In genomic region chr7:106745811-106746210, GRCm38 (mm10) we compare ENCODE assay signal across 27 mouse cellular contexts. TPM values are rescaled to one million over a fixed set of nuclear protein-coding genes. Genes with fewer than 3 reads are reported as not detected.
DNase-seq lines count a peak whose midpoint lies in the region; TF ChIP-seq lines count a peak whose summit lies in the region.
"Had no signal": no experiment of that assay in that cellular context is flagged by ENCODE, and none has a peak within 500 bp of the region (broad histone marks: within the 10 kb centered on the region; RNA-seq: fewer than 3 reads in every experiment).

No protein-coding gene starts in this region.

- H3K9ac ChIP-seq in ES-Bruce4 (ENCODE audit: low read depth, poor library complexity, severe bottlenecking) (no peak overlapping the region), ES-E14 (ENCODE audit: insufficient read depth, low read depth, low read length, poor library complexity, severe bottlenecking) (no peak overlapping the region)
- H3K9ac ChIP-seq: embryonic facial prominence, embryonic 12.5 days; forebrain, embryonic 13.5 days; forebrain, embryonic 15.5 days; forebrain, postnatal 0 days had no signal

- H3K27ac ChIP-seq in ES-Bruce4 (ENCODE audit: insufficient read depth, low read length) (0 out of 2 replicates have a peak overlapping the region, but pooled peaks have one; percentile 44), ES-E14 (ENCODE audit: insufficient read depth, low read depth, low read length, poor library complexity, severe bottlenecking) (peak overlapping the region; percentile 40; the same call in 1 of the 2 replicates)
- H3K27ac ChIP-seq: embryonic facial prominence, embryonic 10.5 days; embryonic facial prominence, embryonic 12.5 days; forebrain, embryonic 13.5 days; forebrain, embryonic 15.5 days had no signal

- TF ChIP-seq CTCF in ES-Bruce4 (IDR thresholded peaks at IDR 0.05; ENCODE audit: low read depth, low read length) = no peak

- H3K36me3 ChIP-seq in ES-Bruce4 (ENCODE audit: control insufficient read depth, insufficient read depth, low read length, poor library complexity, severe bottlenecking) (no peaks in the 10 kb centered on the region), ES-E14 (ENCODE audit: control insufficient read depth, insufficient read depth, low read length, poor library complexity, severe bottlenecking) (no peaks in the 10 kb centered on the region)
- H3K36me3 ChIP-seq: embryonic facial prominence, embryonic 10.5 days; embryonic facial prominence, embryonic 12.5 days; forebrain, embryonic 15.5 days had no signal

- DNase-seq in ES-E14 (ENCODE audit: low read depth, low spot score) (peak; percentile 43), ZHBTc4 (ENCODE audit: low read depth, low spot score) (peak; percentile 87)
- DNase-seq in yolk sac, embryonic 10.5 days (ENCODE audit: low spot score) = no peak
- DNase-seq in heart, adult 18-20 months = no peak
- DNase-seq: adrenal gland, adult 2 months; adrenal gland, postnatal 10 days; adrenal gland, postnatal 25 days; B cell, adult 2 months; cerebellum, adult 11 months; cerebellum, adult 2 months; cerebellum, adult 9-10 months; cerebellum, postnatal 10 days; cerebellum, postnatal 25 days; forebrain, postnatal 0 days had no signal

- H3K27me3 ChIP-seq in ES-Bruce4 (ENCODE audit: control insufficient read depth, insufficient read depth, low read length, poor library complexity, severe bottlenecking) = no peaks in the 10 kb centered on the region
- H3K27me3 ChIP-seq: CH12.LX; embryonic facial prominence, embryonic 12.5 days; forebrain, embryonic 13.5 days; forebrain, embryonic 15.5 days had no signal

- H3K4me3 ChIP-seq in ES-Bruce4 (ENCODE audit: low read depth, low read length) (no peak overlapping the region), ES-E14 (ENCODE audit: insufficient read depth in 1 of 2, low read depth in 1 of 2, low read length in 2 of 2, poor library complexity in 1 of 2, severe bottlenecking in 1 of 2) (no peak overlapping the region)
- H3K4me3 ChIP-seq: embryonic facial prominence, embryonic 10.5 days; embryonic facial prominence, embryonic 12.5 days; forebrain, embryonic 13.5 days; forebrain, embryonic 15.5 days had no signal

- H3K9me3 ChIP-seq in ES-Bruce4 (replicated peaks; ENCODE audit: control insufficient read depth, insufficient read depth, low read length, poor library complexity, severe bottlenecking) (peaks cover 2% of the 10 kb centered on the region; the same call in 1 of the 2 replicates), ES-E14 (ENCODE audit: control insufficient read depth, insufficient read depth, low read depth, low read length) (no peaks in the 10 kb centered on the region)
- H3K9me3 ChIP-seq: embryonic facial prominence, embryonic 10.5 days; embryonic facial prominence, embryonic 12.5 days; forebrain, embryonic 13.5 days; forebrain, embryonic 15.5 days had no signal

- in situ Hi-C loops in ES-E14 (cut with MboI; ENCODE audit: low sequenced_read_pairs in 2 of 2, unreplicated experiment in 2 of 2) = no loop called here

- H3K4me1 ChIP-seq in ES-Bruce4 (ENCODE audit: control insufficient read depth, insufficient read depth, low read length) (no peaks in the 10 kb centered on the region), ES-E14 (ENCODE audit: control insufficient read depth in 2 of 2, insufficient read depth in 2 of 2, low read length in 2 of 2, poor library complexity in 1 of 2) (peaks cover 0 to 2% of the 10 kb centered on the region in 2 experiments; a peak in 1 of 4 replicates)
- H3K4me1 ChIP-seq: embryonic facial prominence, embryonic 10.5 days; embryonic facial prominence, embryonic 12.5 days; forebrain, embryonic 13.5 days; forebrain, embryonic 15.5 days had no signal

- TF ChIP-seq POLR2A in ES-Bruce4 (IDR thresholded peaks at IDR 0.05; ENCODE audit: insufficient read depth, low read length) = no peak

- TF ChIP-seq EP300 in ES-Bruce4 (IDR thresholded peaks at IDR 0.05; ENCODE audit: insufficient read depth, low read depth, low read length) = no peak

TF ChIP-seq in ES-E14, 5 proteins besides CTCF, POLR2A, EP300 and RAD21:
- TF ChIP-seq CHD2 (IDR thresholded peaks at IDR 0.05; ENCODE audit: low read depth, low read length) (no peak), MAFK (IDR thresholded peaks at IDR 0.05; ENCODE audit: insufficient read depth, low read depth, low read length) (0 out of 2 replicates have a peak, but pooled peaks have one; percentile 7)

RNA-seq across cellular contexts. Expression of gene Olfr697, which starts 3.6 kb away (rescaled TPM):
- not detected in 2 replicates for polyA plus RNA-seq in ES-Bruce4 (2011; ENCODE audit: insufficient read depth, insufficient read length, low read depth, missing spikeins)
- not detected in 2 replicates for total RNA-seq in ES-E14 (2012; rRNA removed)
- total RNA-seq in heart, adult 18-20 months (2021) = not detected
- total RNA-seq: adrenal gland, adult 2 months; adrenal gland, postnatal 10 days; adrenal gland, postnatal 25 days; adrenal gland, postnatal 4 days; CH12.LX; forebrain, postnatal 0 days; MEL had no signal
- polyA plus RNA-seq: adrenal gland, adult 2 months; brain, embryonic 14.5 days; CD4-positive, CD25-positive, alpha-beta regulatory T cell, adult 4 months; cerebellum, adult 2 months; cortical plate, adult 2 months; embryonic facial prominence, embryonic 10.5 days; embryonic facial prominence, embryonic 12.5 days; embryonic facial prominence, embryonic 14.5 days; forebrain, embryonic 11.5 days; forebrain, embryonic 13.5 days; forebrain, embryonic 15.5 days; forebrain, postnatal 0 days had no signal

RNA-seq across cellular contexts. Expression of gene Olfr698, which starts 9.4 kb away (rescaled TPM):
- polyA plus RNA-seq in ES-Bruce4 (2011; ENCODE audit: insufficient read depth, insufficient read length, low read depth, missing spikeins) = not detected in 2 replicates
- total RNA-seq in ES-E14 (2012; rRNA removed) = not detected in 2 replicates
- total RNA-seq in heart, adult 18-20 months (2021) = not detected
- total RNA-seq: adrenal gland, adult 2 months; adrenal gland, postnatal 10 days; adrenal gland, postnatal 25 days; adrenal gland, postnatal 4 days; CH12.LX; forebrain, postnatal 0 days; MEL had no signal
- polyA plus RNA-seq: adrenal gland, adult 2 months; brain, embryonic 14.5 days; cerebellum, adult 2 months; cortical plate, adult 2 months; embryonic facial prominence, embryonic 10.5 days; embryonic facial prominence, embryonic 12.5 days; embryonic facial prominence, embryonic 14.5 days; forebrain, embryonic 11.5 days; forebrain, embryonic 13.5 days; forebrain, embryonic 15.5 days; forebrain, postnatal 0 days had no signal

RNA-seq across cellular contexts. Expression of gene Olfr695, which starts 29.6 kb away (rescaled TPM):
- polyA plus RNA-seq in ES-Bruce4 (2011; ENCODE audit: insufficient read depth, insufficient read length, low read depth, missing spikeins) = not detected in 2 replicates
- not detected in 2 replicates for total RNA-seq in ES-E14 (2012; rRNA removed)
- total RNA-seq in heart, adult 18-20 months (2021) = not detected
- total RNA-seq: adrenal gland, adult 2 months; adrenal gland, postnatal 10 days; adrenal gland, postnatal 25 days; adrenal gland, postnatal 4 days; CH12.LX; forebrain, postnatal 0 days; MEL had no signal
- polyA plus RNA-seq: adrenal gland, adult 2 months; brain, embryonic 14.5 days; CD4-positive, CD25-positive, alpha-beta regulatory T cell, adult 4 months; cerebellum, adult 2 months; cortical plate, adult 2 months; embryonic facial prominence, embryonic 10.5 days; embryonic facial prominence, embryonic 12.5 days; embryonic facial prominence, embryonic 14.5 days; forebrain, embryonic 11.5 days; forebrain, embryonic 13.5 days; forebrain, embryonic 15.5 days; forebrain, postnatal 0 days had no signal

RNA-seq across cellular contexts. Expression of gene Olfr699, which starts 47.2 kb away (rescaled TPM):
- polyA plus RNA-seq in ES-Bruce4 (2011; ENCODE audit: insufficient read depth, insufficient read length, low read depth, missing spikeins) = not detected in 2 replicates
- 0.42 and 0.49 TPM in 2 replicates for total RNA-seq in ES-E14 (2012; rRNA removed)
- not detected for total RNA-seq in heart, adult 18-20 months (2021)
- total RNA-seq: adrenal gland, adult 2 months; adrenal gland, postnatal 10 days; adrenal gland, postnatal 25 days; adrenal gland, postnatal 4 days; CH12.LX; forebrain, postnatal 0 days; MEL had no signal
- polyA plus RNA-seq: adrenal gland, adult 2 months; brain, embryonic 14.5 days; CD4-positive, CD25-positive, alpha-beta regulatory T cell, adult 4 months; cerebellum, adult 2 months; cortical plate, adult 2 months; embryonic facial prominence, embryonic 10.5 days; embryonic facial prominence, embryonic 12.5 days; embryonic facial prominence, embryonic 14.5 days; forebrain, embryonic 11.5 days; forebrain, embryonic 13.5 days; forebrain, embryonic 15.5 days; forebrain, postnatal 0 days had no signal

RNA-seq across cellular contexts. Expression of gene Olfr694, which starts 54.2 kb away (rescaled TPM):
- not detected in 2 replicates for polyA plus RNA-seq in ES-Bruce4 (2011; ENCODE audit: insufficient read depth, insufficient read length, low read depth, missing spikeins)
- not detected in 2 replicates for total RNA-seq in ES-E14 (2012; rRNA removed)
- total RNA-seq in heart, adult 18-20 months (2021) = not detected
- total RNA-seq: adrenal gland, adult 2 months; adrenal gland, postnatal 10 days; adrenal gland, postnatal 25 days; adrenal gland, postnatal 4 days; CH12.LX; forebrain, postnatal 0 days; MEL had no signal
- polyA plus RNA-seq: adrenal gland, adult 2 months; brain, embryonic 14.5 days; CD4-positive, CD25-positive, alpha-beta regulatory T cell, adult 4 months; cerebellum, adult 2 months; cortical plate, adult 2 months; embryonic facial prominence, embryonic 10.5 days; embryonic facial prominence, embryonic 12.5 days; embryonic facial prominence, embryonic 14.5 days; forebrain, embryonic 11.5 days; forebrain, embryonic 13.5 days; forebrain, embryonic 15.5 days; forebrain, postnatal 0 days had no signal

Comparison
In these comparisons a context has a peak if more than half of its experiments do, and no peak if none do; other contexts are left out.
1. DNase-seq: peak in ES-E14 (single experiment) and ZHBTc4 (single experiment); none in yolk sac, embryonic 10.5 days (single experiment) and heart, adult 18-20 months (0 of 2).